In the genomic region with DNA sequence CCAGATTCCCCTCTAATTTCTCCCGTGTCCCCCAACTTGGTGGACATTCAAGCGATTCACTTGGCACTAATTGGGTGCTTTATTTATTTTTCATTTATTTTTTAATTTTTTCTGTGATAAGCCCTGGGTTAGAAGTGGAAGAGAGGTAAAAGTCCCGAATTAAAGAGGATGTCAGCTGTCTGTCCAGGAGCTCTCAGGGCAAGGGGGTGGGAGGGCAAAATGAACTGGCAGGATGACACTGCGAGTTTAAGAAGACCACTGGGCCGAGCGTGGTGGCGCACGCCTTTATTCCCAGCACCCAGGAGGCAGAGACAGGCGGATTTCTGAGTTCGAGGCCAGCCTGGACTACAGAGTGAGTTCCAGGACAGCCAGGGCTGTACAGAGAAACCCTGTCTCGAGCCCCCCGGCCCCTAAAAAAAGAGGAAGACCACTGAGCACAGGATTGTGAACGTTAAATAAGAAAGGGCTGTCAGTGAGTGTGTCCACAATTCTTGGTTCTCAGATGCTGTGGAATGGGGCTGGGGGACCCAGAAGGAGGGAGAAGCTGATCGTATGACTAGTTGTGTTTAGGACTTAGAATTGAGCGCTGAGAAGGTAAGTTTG, we compare ENCODE assay signal across 8 mouse cellular contexts. TPM values are rescaled to one million over a fixed set of nuclear protein-coding genes. Genes with fewer than 3 reads are reported as not detected.
DNase-seq lines count a peak whose midpoint lies in the region; ATAC-seq and TF ChIP-seq lines count a peak whose summit lies in the region.

No protein-coding gene starts in this region.

- TF ChIP-seq POLR2A in heart, adult 2 months (IDR thresholded peaks at IDR 0.05; ENCODE audit: insufficient read depth, low read depth, low read length), result no peak
- TF ChIP-seq POLR2A in CH12.LX (IDR thresholded peaks at IDR 0.05; ENCODE audit: low read depth, low read length), result no peak

- WGBS in heart, adult 2 months, result 45% methylated on average over 15 of the region's 15 CpGs
- WGBS in forebrain, embryonic 14.5 days, result 53% methylated on average over 15 of the region's 15 CpGs
- 34% methylated on average over 15 of the region's 15 CpGs for WGBS in liver, embryonic 15.5 days (ENCODE audit: insufficient replicate concordance)

- peak overlapping the region; percentile 88 for H3K9ac ChIP-seq in heart, adult 2 months (ENCODE audit: low read depth, low read length)
- peak overlapping the region; percentile 77 for H3K9ac ChIP-seq in CH12.LX (ENCODE audit: insufficient read depth, low read depth)
- peak overlapping the region; percentile 73 for H3K9ac ChIP-seq in forebrain, embryonic 14.5 days (ENCODE audit: low read length)
- peak overlapping the region; percentile 85 for H3K9ac ChIP-seq in liver, embryonic 15.5 days

- in situ Hi-C loops in CH12.LX (cut with MboI; ENCODE audit: low pct_ligation_motif_present, low pct_unique_long_range_greater_than_20kb, low sequenced_read_pairs), result no loop called here

- peak overlapping the region; percentile 63 for H3K4me3 ChIP-seq in heart, adult 2 months
- peak overlapping the region in 1 of 3 experiments; percentile 55 for H3K4me3 ChIP-seq in CH12.LX (replicated peaks in 1 of 3; ENCODE audit: low read depth in 2 of 3, low read length in 2 of 3, poor library complexity in 1 of 3)
- peak overlapping the region; percentile 58; the same call in 1 of the 2 replicates for H3K4me3 ChIP-seq in forebrain, embryonic 14.5 days (ENCODE audit: low read depth, low read length)
- H3K4me3 ChIP-seq in liver, embryonic 15.5 days (replicated peaks), result peak overlapping the region; percentile 74

- ATAC-seq in forebrain, embryonic 14.5 days, result no peak
- ATAC-seq in liver, embryonic 15.5 days (ENCODE audit: insufficient read depth), result no peak

- no peaks in the 10 kb centered on the region; the same call in 1 of the 2 replicates for H3K27me3 ChIP-seq in heart, adult 2 months (ENCODE audit: control insufficient read depth, insufficient read depth, low read length)
- no peaks in the 10 kb centered on the region for H3K27me3 ChIP-seq in CH12.LX (replicated peaks)
- 0 out of 2 replicates have a peak, but pooled peaks cover 6% of the 10 kb centered on the region for H3K27me3 ChIP-seq in forebrain, embryonic 14.5 days (replicated peaks; ENCODE audit: control insufficient read depth, insufficient read depth, low read length)
- no peaks in the 10 kb centered on the region for H3K27me3 ChIP-seq in liver, embryonic 15.5 days

- no peaks in the 10 kb centered on the region for H3K36me3 ChIP-seq in heart, adult 2 months (ENCODE audit: control insufficient read depth, insufficient read depth, low read length)
- H3K36me3 ChIP-seq in CH12.LX (replicated peaks in 1 of 2; ENCODE audit: control insufficient read depth in 1 of 2, insufficient read depth in 1 of 2, low read length in 1 of 2), result peaks cover 0 to 23% of the 10 kb centered on the region in 2 experiments
- no peaks in the 10 kb centered on the region for H3K36me3 ChIP-seq in forebrain, embryonic 14.5 days (ENCODE audit: control insufficient read depth, insufficient read depth, low read length)
- H3K36me3 ChIP-seq in liver, embryonic 15.5 days (replicated peaks), result no peaks in the 10 kb centered on the region

- dilution Hi-C loops in CH12.LX (cut with MboI; ENCODE audit: extremely low pct_ligation_motif_present, extremely low pct_unique_long_range_greater_than_20kb, low sequenced_read_pairs), result no loop called here

- peak overlapping the region; percentile 69 for H3K4me2 ChIP-seq in CH12.LX (ENCODE audit: insufficient read depth, low read depth, poor library complexity, severe bottlenecking)
- peak overlapping the region; percentile 65 for H3K4me2 ChIP-seq in forebrain, embryonic 14.5 days (ENCODE audit: low read length)
- peak overlapping the region; percentile 89 for H3K4me2 ChIP-seq in liver, embryonic 15.5 days

- no peaks in the 10 kb centered on the region for H3K9me3 ChIP-seq in CH12.LX (replicated peaks; ENCODE audit: low read length)
- no peaks in the 10 kb centered on the region for H3K9me3 ChIP-seq in forebrain, embryonic 14.5 days (replicated peaks; ENCODE audit: control insufficient read depth, low read length)
- no peaks in the 10 kb centered on the region for H3K9me3 ChIP-seq in liver, embryonic 15.5 days (replicated peaks)

- intact Hi-C loops in heart, adult 2 months (cut with DNase I), result loop anchor here (2.0 kb wide), 1 partner anchor 75 kb away; no protein-coding TSS in a partner anchor

- no peak for TF ChIP-seq CTCF in heart, adult 2 months (IDR thresholded peaks at IDR 0.05)
- TF ChIP-seq CTCF in CH12.LX (conservative IDR thresholded peaks at IDR 0.05 in 1 of 2, IDR thresholded peaks at IDR 0.05 in 1 of 2; ENCODE audit: low read depth in 2 of 2, low read length in 2 of 2), result no peak

- TF ChIP-seq RAD21 in CH12.LX (IDR thresholded peaks at IDR 0.05; ENCODE audit: low read depth, low read length), result no peak

- peak in 1 of 2 experiments; percentile 47 for DNase-seq in heart, adult 2 months
- DNase-seq in heart, adult 9 months (ENCODE audit: low spot score in 2 of 2), result no peak
- no peak for DNase-seq in CH12.LX (ENCODE audit: extremely low read depth)
- no peak for DNase-seq in forebrain, embryonic 14.5 days (ENCODE audit: low spot score)
- DNase-seq in Muller cell, postnatal 12 days (ENCODE audit: inconsistent ontology term), result no peak
- DNase-seq in kidney, adult 8-10 months, result no peak
- no peak for DNase-seq in right cerebral cortex, postnatal 36 days (ENCODE audit: low spot score in 2 of 2)

- peaks cover 5% of the 10 kb centered on the region; the same call in 1 of the 2 replicates for H3K79me2 ChIP-seq in heart, adult 2 months (replicated peaks; ENCODE audit: control insufficient read depth, insufficient read depth, low read length)
- H3K79me2 ChIP-seq in CH12.LX (replicated peaks; ENCODE audit: control insufficient read depth, extremely low read depth, insufficient read depth, poor library complexity, severe bottlenecking), result peaks cover 6% of the 10 kb centered on the region

- no peak for TF ChIP-seq EP300 in heart, adult 2 months (IDR thresholded peaks at IDR 0.05; ENCODE audit: insufficient read depth, low read depth, low read length)
- no peak for TF ChIP-seq EP300 in CH12.LX (IDR thresholded peaks at IDR 0.05; ENCODE audit: low read length)

- H3K4me1 ChIP-seq in heart, adult 2 months (ENCODE audit: control insufficient read depth, insufficient read depth, low read length), result peaks cover 1% of the 10 kb centered on the region; the same call in 1 of the 2 replicates
- H3K4me1 ChIP-seq in CH12.LX (ENCODE audit: control insufficient read depth in 1 of 2, insufficient read depth in 2 of 2), result peaks cover 27 to 69% of the 10 kb centered on the region in 2 experiments
- peaks cover 4% of the 10 kb centered on the region; the same call in 1 of the 2 replicates for H3K4me1 ChIP-seq in forebrain, embryonic 14.5 days (ENCODE audit: control insufficient read depth, insufficient read depth, low read length)
- H3K4me1 ChIP-seq in liver, embryonic 15.5 days (replicated peaks), result peaks cover 75% of the 10 kb centered on the region

- peak overlapping the region; percentile 98 for H3K27ac ChIP-seq in heart, adult 2 months
- H3K27ac ChIP-seq in CH12.LX (ENCODE audit: insufficient read depth, low read depth), result peak overlapping the region; percentile 87
- no peak overlapping the region for H3K27ac ChIP-seq in forebrain, embryonic 14.5 days (ENCODE audit: low read depth, low read length)
- H3K27ac ChIP-seq in liver, embryonic 15.5 days (replicated peaks), result peak overlapping the region; percentile 95

TF ChIP-seq in CH12.LX, 34 proteins besides CTCF, POLR2A, EP300 and RAD21:
- TF ChIP-seq UBTF (IDR thresholded peaks at IDR 0.05; ENCODE audit: low read depth, low read length) (no peak), IRF4 (IDR thresholded peaks at IDR 0.05; ENCODE audit: low read depth, low read length) (no peak), MYC (IDR thresholded peaks at IDR 0.05; ENCODE audit: low read depth, low read length) (no peak), POLR2AphosphoS2 (IDR thresholded peaks at IDR 0.05; ENCODE audit: low read depth, low read length) (no peak), JUN (IDR thresholded peaks at IDR 0.05; ENCODE audit: insufficient read depth, low read depth, low read length) (no peak), NRF1 (IDR thresholded peaks at IDR 0.05; ENCODE audit: low read depth, low read length) (no peak)

RNA-seq across cellular contexts. Expression of a gene that starts 3.8 kb away (rescaled TPM):
- 100 to 1,000 TPM; 122 to 137 TPM for total RNA-seq in heart, adult 2 months (2021)
- polyA plus RNA-seq in heart, adult 2 months (2012; rRNA removed), result 122 and 127 TPM in 2 replicates
- total RNA-seq in CH12.LX (2012; rRNA removed), result 23.4 and 26.0 TPM in 2 replicates
- total RNA-seq in CH12.LX (2014; rRNA removed), result 11.8 and 14.4 TPM in 2 replicates
- 57.5 and 65.8 TPM in 2 replicates for polyA plus RNA-seq in CH12.LX (2012; ENCODE audit: insufficient read length, low read depth)
- 19.9 and 22.3 TPM in 2 replicates for polyA plus RNA-seq in forebrain, embryonic 14.5 days (2014; fragmentation: Nextera tagmentation; extraction: Ambion mirVana)
- 44.8 and 48.4 TPM in 2 replicates for polyA plus RNA-seq in liver, embryonic 15.5 days (2015; fragmentation: Nextera tagmentation; extraction: Ambion mirVana)

RNA-seq across cellular contexts. Expression of a gene that starts 12.5 kb away (rescaled TPM):
- total RNA-seq in heart, adult 2 months (2021), result 1 to 10 TPM; 5.2 to 5.8 TPM
- 12.3 and 13.0 TPM in 2 replicates for polyA plus RNA-seq in heart, adult 2 months (2012; rRNA removed)
- 21.3 and 35.7 TPM in 2 replicates for total RNA-seq in CH12.LX (2012; rRNA removed)
- total RNA-seq in CH12.LX (2014; rRNA removed), result 14.0 and 17.0 TPM in 2 replicates
- polyA plus RNA-seq in CH12.LX (2012; ENCODE audit: insufficient read length, low read depth), result 85.8 and 96.4 TPM in 2 replicates
- polyA plus RNA-seq in forebrain, embryonic 14.5 days (2014; fragmentation: Nextera tagmentation; extraction: Ambion mirVana), result 1.9 and 2.4 TPM in 2 replicates
- polyA plus RNA-seq in liver, embryonic 15.5 days (2015; fragmentation: Nextera tagmentation; extraction: Ambion mirVana), result 14.0 and 17.0 TPM in 2 replicates

RNA-seq across cellular contexts. Expression of a gene that starts 21.7 kb away (rescaled TPM):
- under 1 TPM; 0.80 to 0.97 TPM for total RNA-seq in heart, adult 2 months (2021)
- polyA plus RNA-seq in heart, adult 2 months (2012; rRNA removed), result 0.27 and 0.29 TPM in 2 replicates
- total RNA-seq in CH12.LX (2012; rRNA removed) (0.08 TPM in 1 of 2 replicates, not detected in the other), CH12.LX (2014; rRNA removed) (not detected in 2 replicates)
- polyA plus RNA-seq in CH12.LX (2012; ENCODE audit: insufficient read length, low read depth), result 0.10 TPM in 1 of 2 replicates, not detected in the other
- polyA plus RNA-seq in forebrain, embryonic 14.5 days (2014; fragmentation: Nextera tagmentation; extraction: Ambion mirVana), result 0.14 and 0.33 TPM in 2 replicates
- 0.76 and 0.99 TPM in 2 replicates for polyA plus RNA-seq in liver, embryonic 15.5 days (2015; fragmentation: Nextera tagmentation; extraction: Ambion mirVana)

RNA-seq across cellular contexts. Expression of a gene that starts 25.6 kb away (rescaled TPM):
- under 1 TPM; 0.29 to 0.34 TPM for total RNA-seq in heart, adult 2 months (2021)
- polyA plus RNA-seq in heart, adult 2 months (2012; rRNA removed), result 1.1 and 2.3 TPM in 2 replicates
- total RNA-seq in CH12.LX (2012; rRNA removed) (0.21 and 0.30 TPM in 2 replicates), CH12.LX (2014; rRNA removed) (0.11 and 0.20 TPM in 2 replicates)
- polyA plus RNA-seq in CH12.LX (2012; ENCODE audit: insufficient read length, low read depth), result 2.1 and 2.6 TPM in 2 replicates
- polyA plus RNA-seq in forebrain, embryonic 14.5 days (2014; fragmentation: Nextera tagmentation; extraction: Ambion mirVana), result 0.50 and 0.93 TPM in 2 replicates
- 0.06 TPM in 1 of 2 replicates, not detected in the other for polyA plus RNA-seq in liver, embryonic 15.5 days (2015; fragmentation: Nextera tagmentation; extraction: Ambion mirVana)
